Mouse (Mus musculus): ENCODE data around the gene Ssbp2.

- TF ChIP-seq CTCF (IDR thresholded peaks at IDR 0.05; ENCODE audit: low read depth, low read length) (no peak), TAL1 (conservative IDR thresholded peaks at IDR 0.05; ENCODE audit: low read depth, low read length) (no peak), POLR2AphosphoS5 (IDR thresholded peaks at IDR 0.05; ENCODE audit: insufficient replicate concordance, low read depth, low read length) (no peak)
Measured at GRCm38 (mm10) chr13:91634123-91634522, 174.0 kb downstream of the Ssbp2 start.

Measured in G1E (cell line).